Mouse (Mus musculus) gastrocnemius, postnatal 4 days (tissue): ENCODE data around the gene Arl4c. TPM values are rescaled to one million over a fixed set of nuclear protein-coding genes. Genes with fewer than 3 reads are reported as not detected.
A peak's percentile ranks its signal among the peaks of the same experiment; 100 is the strongest.

Source experiments
- DNase-seq, 2 experiments: peaks; one replicate each; pipeline ENCODE4 v3.0.0; 2021 to 2022; ENCODE audit warnings: low spot score in 2 of 2, mixed read lengths in 2 of 2
- long read RNA-seq, 2 experiments: library from polyadenylated mRNA; stranded (forward); transcript quantifications; one replicate each; pipeline ENCODE4 v2.0.0; 2021
- total RNA-seq, 2 experiments: library from RNA; stranded (reverse); gene quantifications; 2 replicates each; pipeline ENCODE4 v1.2.3; 2021

Arl4c gene
- total RNA-seq, result 1 to 10 TPM; 7.1 to 7.6 TPM
- long read RNA-seq, experiment 1, transcript Arl4c-202 (1 exons, 3,997 nt), result major isoform, 8 of 9 reads
- long read RNA-seq, experiment 1, partial matches to known transcripts, result 0 of 9 reads
- long read RNA-seq, experiment 1, other reads (novel, unspliced or antisense), result 1 of 9 reads
- long read RNA-seq, experiment 2, transcript Arl4c-202 (1 exons, 3,997 nt), result major isoform, 5 of 5 reads
- long read RNA-seq, experiment 2, partial matches to known transcripts, result 0 of 5 reads
- long read RNA-seq, experiment 2, other reads (novel, unspliced or antisense), result 0 of 5 reads

DNA sequence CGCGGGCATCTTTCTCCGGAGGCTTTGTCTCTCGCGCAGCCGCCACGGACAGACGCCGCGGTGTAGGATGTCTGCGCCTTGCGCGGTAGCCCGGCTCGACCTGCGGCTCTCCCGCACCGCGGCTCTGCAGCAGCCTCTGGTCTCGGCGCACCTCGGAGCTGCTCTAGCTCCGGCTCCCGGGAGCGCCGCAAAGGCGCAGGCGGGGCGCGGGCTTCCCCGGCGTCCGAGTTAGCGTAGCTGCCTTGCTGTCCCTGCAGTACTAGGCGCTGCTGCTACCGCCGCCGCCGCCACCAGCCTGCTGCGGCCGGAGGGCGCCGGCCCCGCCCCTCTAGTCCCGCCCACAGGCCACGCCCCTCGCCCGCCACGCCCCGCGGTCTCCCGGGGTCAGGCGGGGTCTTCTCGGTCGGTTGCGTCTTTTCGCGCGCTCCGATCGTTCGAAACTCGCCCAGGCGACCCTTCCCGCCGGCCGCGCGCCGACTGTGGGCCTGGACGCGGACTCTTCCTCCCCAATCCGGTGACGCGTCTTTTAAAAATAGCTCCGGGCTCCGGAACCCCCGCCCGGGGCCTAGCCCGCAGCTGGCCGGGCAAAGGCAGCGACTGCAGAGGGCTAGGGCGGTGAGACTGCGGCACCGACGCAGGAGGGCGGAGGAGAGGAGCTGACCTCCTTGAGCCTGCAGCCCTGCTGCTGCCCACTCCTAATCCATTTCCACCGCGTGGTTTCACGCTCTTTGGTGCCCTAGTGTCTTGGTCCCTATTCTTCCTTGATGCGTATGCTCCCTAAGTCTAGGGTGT lies at the start of gene Arl4c:
Gene Arl4c, minus strand, starts transcription at position 352 of the 792 bp plus-strand sequence.
- DNase-seq, result peak; percentile 69 to 83

DNA sequence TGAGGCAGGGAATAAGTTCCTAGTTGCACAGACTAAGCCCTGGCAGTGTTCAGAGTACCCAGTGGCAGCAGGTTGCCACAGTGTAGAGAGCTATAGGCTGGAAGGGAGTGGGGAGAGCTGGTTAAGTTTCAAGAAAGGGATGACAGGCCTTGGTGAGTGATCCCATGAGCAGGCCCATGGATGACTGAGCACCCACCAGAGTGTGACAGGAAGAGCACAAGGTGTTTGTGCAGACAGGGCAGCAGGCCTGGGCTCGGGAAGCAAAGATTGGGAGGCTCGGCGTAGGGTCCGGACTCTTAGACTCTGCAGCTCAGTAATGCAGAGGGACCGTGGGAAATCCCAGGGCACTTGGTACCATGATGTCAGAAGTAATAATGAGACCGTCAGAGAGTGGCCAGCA lies 49.3 kb upstream of the Arl4c start:
- DNase-seq, result no peak

DNA sequence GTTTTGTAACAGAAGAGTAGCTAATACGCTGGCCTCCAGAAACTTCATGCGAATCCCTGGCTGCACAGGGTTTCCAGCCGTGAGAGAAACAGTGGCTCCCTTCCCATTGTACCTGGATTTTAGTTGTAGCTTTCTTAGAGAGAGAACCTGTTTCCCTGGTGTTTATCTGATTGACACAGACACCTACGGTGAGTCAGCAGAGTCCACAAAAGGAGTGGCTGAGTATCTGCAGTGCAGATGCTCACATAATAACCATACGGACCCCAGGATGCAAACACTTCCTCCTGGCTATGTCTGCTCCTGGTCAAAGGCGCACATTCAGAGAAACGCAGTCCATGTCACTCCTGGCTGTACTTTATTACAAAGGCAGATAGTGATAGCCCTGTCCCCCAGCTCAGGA lies 48.6 kb upstream of the Arl4c start:
- no peak for DNase-seq

DNA sequence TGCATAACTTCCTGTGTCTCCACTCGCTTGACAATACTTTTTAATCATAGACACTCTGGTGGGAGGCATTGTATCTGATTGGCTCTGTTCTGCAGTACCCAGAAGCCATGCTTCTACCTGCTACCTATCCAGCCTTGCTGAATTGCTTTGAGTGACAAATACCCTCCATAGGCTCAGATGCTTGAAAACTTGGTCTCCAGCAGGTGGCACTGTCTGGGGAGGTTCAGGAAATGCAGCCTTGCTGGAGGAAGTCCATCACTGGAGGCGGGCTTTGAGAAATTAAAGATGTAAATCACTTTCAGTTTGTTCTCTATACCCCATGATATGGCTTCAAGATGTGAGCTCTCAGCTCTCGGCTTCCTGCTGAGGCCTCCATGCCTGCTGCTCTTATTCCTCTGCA lies 48.1 kb upstream of the Arl4c start:
- peak in 1 of 2 experiments; percentile 40 for DNase-seq

DNA sequence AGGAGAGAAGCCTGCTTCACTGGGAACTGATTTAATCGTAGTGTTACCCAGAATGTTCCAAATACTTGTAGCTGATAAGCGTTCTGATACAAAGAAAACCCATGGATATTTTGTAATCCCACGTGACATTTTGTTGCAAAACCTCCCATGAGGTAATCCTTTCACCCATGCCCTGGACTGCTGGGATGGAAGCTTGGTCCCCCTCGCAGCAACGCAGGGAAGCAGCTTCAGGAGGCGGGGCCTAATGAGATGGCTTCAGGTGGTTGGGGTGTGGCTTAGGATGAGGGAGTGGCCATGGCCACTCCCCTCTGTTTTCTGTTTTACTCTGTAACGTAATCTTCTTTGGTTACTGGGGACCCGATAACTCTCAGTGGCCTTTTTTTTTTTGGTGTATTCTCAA lies 47.1 kb upstream of the Arl4c start:
- no peak for DNase-seq

DNA sequence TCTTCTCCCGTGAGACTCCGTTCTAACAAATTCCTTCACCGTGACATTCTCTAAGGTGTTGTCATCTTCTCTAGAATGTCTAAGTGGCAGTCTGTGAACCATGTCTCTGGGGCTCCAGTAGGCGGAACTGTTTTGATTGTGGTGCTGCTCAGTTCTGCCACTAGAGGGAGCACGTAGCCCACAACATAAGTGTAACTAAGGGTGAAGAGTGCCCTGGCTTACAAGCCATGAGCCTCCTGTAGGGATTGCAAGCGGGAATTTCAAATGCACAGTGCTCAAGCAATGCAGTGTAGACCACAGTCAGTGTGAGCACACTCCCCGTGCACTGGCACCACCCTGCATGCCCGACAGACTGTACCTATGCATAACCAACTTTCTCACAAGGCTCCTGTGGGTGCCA lies 43.2 kb upstream of the Arl4c start:
- peak; percentile 42 to 64 for DNase-seq

DNA sequence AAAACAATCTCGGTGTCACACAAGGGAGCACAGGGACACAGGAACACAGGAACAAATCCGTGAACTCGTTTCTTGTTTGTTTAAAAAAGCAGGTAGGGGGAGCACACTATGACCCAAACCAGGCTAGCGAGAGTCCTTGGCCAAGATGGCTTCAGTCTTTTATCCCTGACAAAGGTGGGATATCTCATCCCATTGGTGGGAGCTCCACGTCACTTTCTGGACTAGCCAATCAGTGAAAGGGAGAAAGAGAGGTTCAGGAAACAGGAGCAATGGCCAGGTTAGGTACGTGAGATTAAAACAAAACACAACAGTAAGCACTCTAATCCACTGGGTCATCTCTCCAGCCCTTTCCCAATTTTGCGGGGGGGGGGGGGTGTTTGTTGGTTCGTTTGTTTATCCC lies 42.2 kb upstream of the Arl4c start:
- no peak for DNase-seq

DNA sequence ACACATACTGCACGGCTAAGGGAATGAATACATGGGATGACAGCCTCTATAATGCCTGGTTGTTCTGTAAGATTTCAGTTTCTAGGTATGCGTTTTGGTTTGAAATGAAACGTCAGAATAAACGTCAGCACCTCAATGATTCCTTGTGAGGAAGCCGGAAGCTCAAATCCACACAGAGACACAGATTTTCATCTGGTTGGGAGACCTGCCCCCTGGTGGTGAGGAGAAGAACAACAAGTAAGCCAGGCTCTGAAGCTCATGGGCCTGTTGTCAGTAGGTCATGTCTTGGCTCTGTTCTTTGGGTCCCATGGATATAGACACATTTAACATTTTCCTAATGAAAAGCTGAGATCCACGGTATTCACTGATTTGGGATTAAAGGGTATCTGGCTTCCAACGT lies 40.4 kb upstream of the Arl4c start:
- DNase-seq, result peak in 1 of 2 experiments; percentile 22

DNA sequence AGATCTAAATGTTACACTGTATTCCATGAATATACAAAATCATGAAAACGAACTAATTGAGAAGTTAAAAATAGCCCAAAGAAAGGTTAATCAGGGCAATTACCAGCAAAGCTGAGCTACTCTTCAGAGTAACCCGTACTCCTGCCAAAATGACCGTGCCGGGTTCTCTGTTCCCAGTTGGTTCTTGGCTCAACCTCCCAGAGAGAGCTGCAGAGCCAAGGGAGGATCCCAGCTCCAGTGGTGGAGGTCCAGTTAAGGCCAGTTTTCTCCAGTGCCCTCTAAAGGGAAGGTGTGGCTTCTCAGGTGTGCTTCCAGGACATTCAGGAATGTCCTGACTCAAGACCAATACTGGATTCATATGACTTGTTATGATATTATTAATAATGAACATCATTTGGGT lies 37.5 kb upstream of the Arl4c start:
- DNase-seq, result no peak

DNA sequence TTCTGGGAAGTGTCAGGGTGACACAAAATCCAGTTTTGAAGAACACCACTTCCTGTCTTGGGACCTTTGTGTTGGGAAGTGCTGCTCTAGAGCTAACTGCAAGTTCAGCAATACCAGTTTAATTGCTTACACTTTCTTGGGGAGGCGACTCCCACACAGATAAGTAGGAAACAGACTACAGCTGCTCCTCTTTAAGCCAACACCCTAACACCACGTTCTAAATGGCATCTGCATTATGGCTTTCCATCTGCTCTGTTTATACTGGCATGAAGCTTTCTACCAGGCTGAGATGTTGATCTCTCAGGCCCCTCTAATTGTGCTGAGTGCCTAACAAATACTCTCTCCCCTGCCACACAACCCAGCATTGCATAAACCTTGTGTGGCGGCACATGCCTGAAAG lies 36.9 kb upstream of the Arl4c start:
- no peak for DNase-seq

DNA sequence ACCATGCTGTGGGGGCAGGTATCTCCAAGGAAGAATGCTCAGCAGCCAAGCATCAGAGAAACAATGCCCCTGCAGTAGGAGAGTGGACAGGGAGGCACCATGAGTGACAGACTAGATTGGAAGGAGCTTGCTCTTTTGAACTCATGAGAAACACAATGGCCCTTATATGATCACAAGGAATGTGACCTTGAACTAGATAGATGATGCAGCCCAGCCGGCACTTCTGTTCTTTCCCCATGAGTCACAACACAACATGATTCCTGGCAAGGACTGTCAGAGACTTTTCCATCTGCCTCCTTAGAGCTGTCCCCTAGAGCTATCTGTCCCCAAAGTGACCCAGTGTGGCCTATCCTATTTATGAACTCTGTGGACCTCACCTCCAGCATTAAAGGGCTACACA lies 27.5 kb upstream of the Arl4c start:
- DNase-seq, result no peak

DNA sequence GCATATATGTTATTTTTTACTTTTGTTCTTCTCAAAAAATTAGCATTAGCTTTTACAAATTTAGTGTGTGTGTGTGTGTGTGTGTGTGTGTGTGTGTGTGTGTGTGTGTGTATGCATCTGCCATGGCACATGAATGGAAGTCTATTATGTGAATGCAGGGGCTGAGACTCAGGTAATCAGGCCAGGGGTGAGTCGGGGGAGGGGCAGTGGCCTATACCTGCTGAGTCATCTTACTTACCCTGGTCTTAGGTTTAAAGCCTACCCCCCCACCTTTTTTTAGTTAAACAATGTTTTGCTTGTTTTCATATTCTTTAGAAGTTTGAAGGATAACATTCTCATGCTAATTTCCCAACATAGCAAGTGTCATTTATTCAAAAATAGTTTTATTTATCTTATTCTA lies 25.3 kb upstream of the Arl4c start:
- DNase-seq, result no peak

DNA sequence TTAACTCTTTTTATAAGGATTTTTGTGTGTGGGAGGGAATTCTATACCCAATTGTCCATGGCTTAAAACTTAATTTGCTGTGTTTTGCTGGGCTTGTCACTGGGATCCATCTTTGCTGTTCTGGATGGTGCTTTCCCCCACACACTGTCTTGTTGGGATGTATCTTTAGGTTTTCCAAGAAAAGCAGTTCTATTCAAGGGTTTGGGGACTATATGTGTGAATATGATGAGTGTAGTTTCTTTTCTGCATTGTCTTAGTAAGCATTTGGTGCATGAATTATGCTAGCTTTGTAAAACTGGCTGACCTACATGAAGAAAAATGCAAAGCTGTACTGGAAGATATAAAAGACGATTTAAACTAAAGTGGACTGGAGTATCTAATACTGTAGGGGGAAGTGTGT lies 23.7 kb upstream of the Arl4c start:
- no peak for DNase-seq

DNA sequence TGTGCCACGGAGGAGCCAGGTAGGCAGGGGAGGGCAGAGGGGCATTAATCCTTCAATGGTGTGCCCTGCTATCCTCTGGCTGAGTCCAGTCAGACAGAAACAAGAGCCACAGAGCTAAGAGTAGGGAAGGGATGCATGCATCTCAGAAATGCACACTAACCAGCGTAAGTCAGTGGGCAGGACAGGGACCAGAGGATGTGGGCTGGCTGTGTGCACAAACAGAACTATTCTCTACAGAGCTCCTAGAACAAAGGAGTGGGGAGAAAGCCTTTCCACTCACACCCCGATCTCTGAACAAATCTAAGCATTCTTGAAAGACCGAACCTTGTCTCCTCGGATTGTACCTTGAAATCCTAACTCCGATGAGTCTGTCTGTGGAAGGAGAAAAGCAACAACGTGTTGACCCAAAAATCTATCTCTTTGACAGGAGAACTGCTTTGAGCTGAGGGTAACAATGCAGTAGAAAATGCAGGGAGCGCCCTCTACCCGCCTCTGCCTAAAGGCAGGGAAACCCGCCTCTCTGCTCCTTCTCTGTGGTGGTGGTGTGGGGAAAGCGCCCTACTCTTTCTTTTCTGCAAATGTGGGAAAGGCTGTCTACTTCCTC lies 18.7 kb upstream of the Arl4c start:
- no peak for DNase-seq

DNA sequence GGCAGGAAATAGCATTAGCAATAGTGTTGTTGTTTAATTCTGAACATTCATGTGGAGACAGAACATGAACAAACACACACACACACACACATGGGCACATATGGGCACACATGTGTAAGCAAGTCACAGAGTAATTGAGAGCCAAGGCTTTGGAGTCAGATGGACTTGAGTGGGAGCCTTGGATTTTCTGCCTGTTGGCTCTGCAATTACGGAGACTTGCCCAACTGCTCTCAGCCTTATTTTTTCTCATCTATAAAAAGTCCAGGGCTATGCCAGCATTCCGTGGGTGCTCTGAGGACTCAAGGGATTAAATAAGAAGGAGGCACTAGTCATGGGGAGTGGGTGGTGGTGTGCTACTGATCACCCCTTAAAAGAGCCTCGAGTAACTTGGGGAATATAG lies 16.5 kb upstream of the Arl4c start:
- DNase-seq, result no peak

DNA sequence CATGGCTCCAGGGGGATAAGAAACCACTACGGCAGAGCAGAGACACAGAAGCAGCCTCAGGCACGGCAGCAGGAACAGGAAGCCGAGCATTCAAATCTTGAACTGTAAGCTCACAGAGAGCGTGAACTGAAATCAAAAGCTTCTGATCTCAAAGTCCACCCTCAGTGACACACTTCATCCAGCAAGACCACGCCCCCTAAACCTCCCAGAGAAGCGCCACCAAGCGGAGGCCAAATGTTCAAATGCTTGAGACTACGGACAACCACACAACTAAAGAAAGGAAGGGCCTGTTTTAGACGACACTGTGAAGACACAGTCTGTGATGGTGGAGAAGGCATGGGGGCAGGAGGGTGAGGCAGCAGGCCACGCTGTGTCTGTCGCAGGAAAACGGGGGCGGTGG lies 15.7 kb upstream of the Arl4c start:
- DNase-seq, result no peak

DNA sequence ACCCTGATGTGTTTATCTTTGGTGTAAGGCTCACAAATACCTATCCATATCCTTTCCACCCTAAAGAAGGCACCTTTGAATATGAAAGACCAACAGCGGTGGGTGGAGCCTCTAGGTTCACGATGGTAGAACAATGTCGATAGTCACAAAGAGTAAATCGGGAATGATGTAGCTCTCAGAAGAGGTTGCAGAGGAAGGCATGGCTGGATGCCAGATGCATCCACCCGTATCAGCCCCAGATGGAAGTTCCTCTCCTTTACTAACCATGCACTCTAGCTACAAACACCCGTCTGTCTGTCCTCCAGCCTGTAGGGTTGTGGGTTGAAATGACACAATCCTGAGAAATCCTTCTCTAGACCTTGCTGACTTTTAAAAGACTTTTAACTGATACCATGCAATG lies 10.0 kb upstream of the Arl4c start:
- no peak for DNase-seq

DNA sequence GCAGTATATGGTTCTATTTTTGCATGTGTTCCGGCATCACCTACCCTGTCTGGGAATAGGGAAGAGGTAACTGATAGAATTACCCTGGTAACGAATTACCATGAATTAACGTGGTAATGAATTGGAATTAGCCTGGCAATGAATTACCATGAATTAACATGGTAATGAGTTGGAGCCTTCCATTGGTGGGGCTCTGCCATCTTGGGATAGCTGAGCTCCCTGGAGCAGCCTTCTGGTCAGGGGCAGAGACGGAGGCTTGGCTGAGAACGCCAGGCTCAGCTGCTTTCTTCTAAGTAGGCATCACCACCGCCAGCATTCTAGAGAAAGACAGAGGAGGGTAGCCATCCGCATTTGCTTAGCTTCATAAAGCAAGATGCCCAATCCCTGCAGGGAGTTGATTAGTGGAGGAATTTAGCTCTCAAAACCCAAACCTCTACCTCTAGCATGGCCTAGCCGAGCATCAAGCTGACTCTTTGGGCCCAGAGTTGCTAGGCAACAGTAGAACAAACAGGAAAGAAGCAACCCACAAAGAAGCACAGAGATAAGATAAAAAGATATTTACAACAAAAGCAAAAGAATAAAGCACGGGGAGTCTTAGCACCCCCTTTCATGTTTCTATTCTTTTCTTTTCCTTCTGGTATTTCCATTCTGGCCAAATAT lies 6.8 kb upstream of the Arl4c start:
- DNase-seq, result no peak

DNA sequence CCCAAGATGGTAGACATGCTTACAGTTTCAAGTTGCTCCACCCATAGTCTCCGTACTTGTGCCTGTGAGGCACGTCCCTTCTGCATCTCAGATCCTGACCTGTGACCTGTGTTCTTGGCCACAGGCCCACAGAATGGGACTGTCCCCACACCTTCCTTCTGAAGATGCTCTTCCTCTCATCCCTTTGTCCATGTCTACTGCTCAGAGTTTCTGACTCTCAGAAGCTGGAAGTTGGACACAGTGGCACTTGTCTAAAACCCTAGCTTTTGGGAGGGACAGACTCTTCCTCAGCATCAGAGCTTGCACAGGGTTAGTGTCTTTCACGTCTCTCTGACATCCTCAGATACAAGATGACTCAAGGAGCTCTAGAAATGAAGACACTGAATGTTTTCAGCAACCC lies 6.2 kb upstream of the Arl4c start:
- DNase-seq, result no peak

DNA sequence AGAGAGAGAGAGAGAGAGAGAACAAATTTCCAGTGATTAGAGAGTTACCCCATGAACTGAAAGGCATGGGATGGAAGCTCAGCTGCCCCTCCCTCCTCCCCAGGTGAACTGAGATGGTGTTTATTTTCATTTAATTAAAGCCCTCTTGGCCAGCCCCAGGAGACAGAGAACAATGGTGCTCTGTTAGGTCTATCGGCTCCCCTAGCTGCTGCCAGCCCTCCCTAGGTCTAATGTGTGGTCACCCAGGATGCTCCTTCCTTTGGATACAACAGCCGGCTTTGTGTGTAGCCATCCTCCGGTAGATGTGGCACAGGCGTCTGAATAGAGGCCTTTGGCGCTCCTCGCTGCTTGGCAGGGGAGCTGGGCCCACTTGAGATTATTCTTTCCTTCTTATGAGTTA lies 5.5 kb upstream of the Arl4c start:
- DNase-seq, result no peak

DNA sequence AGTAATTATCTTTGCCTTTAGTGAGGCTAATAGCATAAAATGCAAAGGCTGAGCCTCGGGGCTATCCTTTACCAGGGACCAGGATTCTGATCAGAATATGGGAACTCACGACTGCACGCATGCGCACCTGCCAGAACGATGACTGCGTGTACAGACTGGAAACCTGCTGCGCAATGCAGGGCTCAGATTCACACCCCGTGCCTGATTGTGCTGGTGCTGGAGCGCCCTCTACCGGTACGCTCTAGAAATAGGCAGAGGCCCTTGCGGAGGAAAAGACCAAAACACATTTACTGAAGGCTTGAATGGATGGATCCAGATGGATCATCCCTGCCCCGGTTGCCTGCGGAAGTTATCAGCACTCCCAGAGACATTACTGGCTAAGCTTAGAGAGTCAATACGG lies 3.8 kb upstream of the Arl4c start:
- DNase-seq, result peak; percentile 70 to 87

DNA sequence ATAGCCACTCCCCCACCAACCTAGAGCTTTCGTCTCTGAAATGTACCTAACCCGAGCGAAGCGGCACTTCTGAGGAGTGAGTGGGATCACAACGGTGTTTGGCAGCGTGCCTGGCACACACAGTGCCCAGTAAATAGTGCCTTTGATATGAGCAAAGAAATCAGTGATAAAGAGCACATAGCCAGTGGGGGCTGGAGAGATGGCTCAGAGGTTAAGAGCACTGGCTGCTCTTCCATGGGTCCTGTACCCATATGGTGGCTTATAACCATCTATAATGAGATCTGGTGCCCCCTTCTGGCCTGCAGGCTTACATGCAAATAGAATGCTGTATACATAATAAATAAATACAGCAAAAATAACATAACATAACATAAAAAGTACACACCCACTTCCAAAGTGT lies 3.0 kb upstream of the Arl4c start:
- peak in 1 of 2 experiments; percentile 18 for DNase-seq
